Mouse (Mus musculus): ENCODE results near the gene Neurog1. TPM values are rescaled to one million over a fixed set of nuclear protein-coding genes. Genes with fewer than 3 reads are reported as not detected.

Gene Neurog1
- total RNA-seq, 2 experiments from 2014 or later = not detected

DNA sequence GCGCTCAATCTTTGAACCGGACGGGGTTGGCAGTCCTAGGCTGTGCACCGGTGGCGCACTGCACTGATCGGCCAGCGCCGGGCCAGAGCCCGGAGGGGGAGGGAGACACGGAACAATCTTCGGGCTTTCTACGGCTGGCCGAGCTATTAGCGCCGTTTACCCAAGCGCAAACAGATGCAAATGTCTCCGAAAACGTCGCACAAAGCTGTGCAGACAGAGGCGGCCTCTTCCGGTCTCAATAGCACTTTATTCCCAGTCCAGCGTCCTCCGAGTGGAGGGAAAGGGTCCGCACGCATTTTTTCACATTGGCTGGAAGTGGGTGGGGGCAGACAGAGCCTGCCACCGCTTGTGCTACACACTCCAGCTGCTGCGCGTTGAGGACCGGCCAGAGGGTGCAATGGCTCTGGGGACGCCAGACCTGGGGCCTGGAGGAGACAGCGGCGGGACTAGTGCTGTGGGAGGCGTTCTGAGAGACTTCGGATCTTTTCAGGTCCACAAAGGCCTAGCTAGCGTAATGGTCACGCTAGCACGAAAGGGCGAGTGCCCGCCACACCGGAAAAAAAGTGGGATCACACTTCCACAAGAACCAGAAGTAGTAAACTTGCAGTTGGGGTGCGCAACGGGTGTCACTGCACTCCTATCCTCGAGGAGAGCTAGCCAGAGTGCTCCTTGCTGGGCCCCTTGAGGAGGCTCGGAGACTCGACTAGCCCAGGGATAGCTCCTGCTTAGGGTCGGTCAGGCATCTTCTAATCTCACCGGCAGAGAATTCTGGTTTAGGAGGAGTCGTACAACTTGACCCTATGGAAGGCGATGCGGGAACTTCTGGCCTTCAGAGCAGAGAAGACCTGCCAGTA is 29.7 kb downstream of the Neurog1 start:
- peak; percentile 9 to 23 for DNase-seq
- intact Hi-C loops (cut with DNase I) = no loop called here

DNA sequence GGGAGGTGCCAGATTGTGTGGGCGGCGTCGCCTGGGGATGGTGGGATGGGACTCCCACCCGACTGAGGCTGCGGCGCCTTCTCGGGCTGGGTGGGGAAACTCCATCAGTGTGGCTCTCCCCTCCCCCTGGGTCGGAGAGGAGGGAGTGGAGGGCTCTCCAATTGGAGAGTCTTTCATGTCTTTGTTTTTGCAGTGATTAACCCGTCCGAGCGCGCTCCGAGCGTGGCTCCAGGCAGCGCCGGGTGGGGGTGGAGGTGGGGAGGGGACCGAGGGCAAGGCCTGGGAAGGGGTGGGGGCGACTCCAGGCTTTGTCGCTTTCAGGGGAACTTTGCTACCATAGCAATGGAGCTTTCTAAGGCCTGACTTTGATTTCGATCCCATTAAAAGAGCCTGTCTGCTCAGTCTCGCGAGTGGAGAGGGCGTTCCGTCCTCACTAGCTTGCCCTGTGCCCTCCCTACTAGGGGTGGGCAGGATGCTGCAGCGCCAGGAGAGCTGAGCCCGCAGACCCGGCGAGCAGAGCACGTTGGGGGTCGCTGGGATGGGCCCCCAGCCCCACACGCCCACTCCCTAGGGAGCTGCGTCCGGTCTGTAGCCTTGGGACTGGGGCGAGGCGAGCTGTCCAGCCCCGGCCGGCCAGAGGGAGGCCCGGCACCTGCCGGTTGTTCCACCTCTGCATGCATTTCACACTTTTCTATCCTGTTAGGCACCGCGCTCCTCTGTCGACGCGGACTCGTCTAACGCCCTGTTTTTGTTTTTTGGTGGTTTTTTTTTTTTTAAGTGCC is 30.6 kb downstream of the Neurog1 start:
- peak in 1 of 2 experiments; percentile 10 for DNase-seq
- intact Hi-C loops (cut with DNase I) = no loop called here

DNA sequence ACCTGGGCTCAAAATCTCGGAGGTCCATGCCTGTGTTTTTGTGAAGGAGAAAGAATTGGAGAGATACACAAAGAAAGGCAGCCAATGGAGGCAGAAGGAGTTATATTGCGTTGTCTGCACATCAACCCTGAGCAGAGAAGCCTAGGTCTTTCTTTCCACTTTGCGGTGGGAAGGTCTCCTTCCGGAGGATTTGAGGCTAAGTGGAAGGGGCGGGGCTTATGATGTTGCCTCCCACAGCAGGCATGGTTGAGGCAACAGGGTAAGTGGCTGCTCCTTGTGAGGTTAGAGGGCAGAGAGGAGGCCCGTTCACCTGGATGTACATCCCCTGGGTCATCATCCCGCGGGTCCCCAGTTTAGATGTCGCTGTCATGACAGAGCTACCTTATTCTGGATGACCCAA is 32.7 kb downstream of the Neurog1 start:
- intact Hi-C loops (cut with DNase I) = no loop called here
- no peak for DNase-seq

DNA sequence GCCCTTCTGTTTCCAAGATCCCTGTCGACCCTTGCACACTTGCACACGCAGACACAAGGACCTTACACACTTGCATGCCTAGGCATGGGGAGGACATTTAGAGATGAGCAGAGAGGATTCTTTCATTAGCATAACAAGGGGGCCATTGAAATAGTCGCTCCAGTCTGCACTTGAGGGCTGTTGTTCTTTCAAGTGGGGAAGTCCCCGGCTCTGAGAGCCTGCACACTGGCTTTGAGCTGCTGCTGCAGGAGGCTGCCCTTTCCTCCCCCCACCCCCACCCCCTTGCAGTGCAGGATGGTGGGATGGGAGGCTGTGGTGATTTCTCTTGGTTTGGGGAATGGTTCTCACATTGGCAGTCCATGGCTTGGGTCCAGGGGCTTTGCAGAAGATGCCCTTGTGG is 35.9 kb downstream of the Neurog1 start:
- no peak for DNase-seq
- intact Hi-C loops (cut with DNase I) = no loop called here

DNA sequence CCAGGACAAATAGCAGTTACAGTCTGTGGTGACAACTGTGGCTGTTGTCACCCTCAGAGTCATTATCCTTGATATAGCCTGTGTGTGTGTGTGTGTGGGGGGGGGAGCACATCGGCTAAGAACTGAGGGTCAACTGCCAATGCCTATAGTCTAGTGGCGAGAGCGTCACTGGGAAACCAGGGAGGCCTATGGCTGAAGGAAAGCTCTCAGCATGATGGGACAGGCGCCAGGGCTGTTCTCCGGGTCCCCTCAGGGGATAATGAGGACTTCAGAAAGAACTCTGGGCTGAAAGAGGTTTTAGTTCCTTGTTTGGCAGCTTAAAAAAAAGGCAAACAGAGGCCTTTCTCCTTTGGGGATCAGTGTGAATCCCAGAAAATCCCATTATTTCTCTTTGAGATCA is 37.3 kb downstream of the Neurog1 start:
- no peak for DNase-seq
- intact Hi-C loops (cut with DNase I) = no loop called here

DNA sequence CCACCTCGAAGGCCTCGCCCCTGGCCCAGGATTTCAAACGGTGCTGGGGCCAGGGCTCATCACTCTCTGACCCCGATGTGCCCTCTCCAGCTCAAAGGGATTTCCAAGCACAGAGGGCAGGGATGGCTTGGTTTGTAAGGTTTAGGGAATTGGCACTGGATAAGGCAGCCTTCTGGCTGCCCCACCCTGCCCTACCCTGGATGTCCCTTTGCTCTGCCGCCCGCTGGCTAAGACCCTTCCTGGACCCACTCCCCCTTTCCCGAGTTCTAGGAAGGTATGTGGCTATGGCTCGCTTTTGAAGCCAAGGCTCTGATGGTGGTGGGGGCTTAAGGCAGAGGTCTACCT is 42.9 kb downstream of the Neurog1 start:
- intact Hi-C loops (cut with DNase I) = no loop called here
- no peak for DNase-seq

DNA sequence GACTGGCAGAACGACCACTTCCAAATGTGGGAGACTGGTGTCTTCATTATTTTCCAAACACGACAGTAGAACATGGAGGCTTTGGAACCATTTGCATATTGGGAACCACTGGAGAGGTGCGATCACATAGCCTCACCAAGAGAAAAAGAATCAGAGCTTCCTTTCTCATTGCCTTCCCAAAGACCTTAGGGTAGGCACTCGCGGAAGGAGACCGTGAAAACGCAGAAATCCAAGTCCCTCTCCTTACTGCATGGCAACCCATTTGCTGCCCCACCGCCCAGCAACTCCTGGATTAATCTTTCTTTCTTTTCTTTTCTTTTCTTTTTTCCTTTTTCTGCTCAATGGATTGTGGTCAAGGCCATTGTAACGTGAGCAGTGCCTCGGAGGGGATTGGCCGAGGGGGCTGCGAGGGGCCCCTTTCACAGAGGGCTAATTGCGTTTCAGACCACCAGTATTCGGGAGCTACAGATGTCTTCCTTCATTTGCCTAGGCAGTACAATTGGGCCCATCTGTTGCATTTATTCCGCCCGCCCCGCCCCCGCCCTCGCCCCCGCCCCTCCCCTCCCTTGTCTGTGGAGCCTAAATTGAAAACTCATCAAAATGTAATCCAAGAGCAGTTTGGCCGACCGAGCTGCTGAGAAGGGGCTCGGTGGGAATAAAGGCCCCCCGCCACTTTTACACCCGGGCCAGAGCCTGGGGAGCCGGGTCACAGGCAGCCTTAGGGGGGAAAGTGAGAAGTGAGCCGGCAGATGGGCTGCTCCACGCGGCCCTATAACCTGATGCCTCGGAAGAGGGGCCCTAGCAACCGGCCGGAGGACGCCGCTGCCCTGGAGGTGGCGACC is 43.5 kb downstream of the Neurog1 start:
- no peak for DNase-seq
- intact Hi-C loops (cut with DNase I) = no loop called here

Other genes starting within 250 kb of the Neurog1 start
- gene H2afy, start 115.8 kb downstream of the Neurog1 start, total RNA-seq (2021) = 10 to 100 TPM; 76.6 to 79.5 TPM
- 1 to 10 TPM in 1 of 2 experiments, under 1 TPM in 1; 0.69 to 1.2 TPM for gene Tifab, start 73.3 kb downstream of the Neurog1 start, total RNA-seq (2021)
- under 1 TPM; 0.17 to 0.96 TPM for gene Cxcl14, start 44.4 kb upstream of the Neurog1 start, total RNA-seq (2021)
- gene Gm3045, start 174.4 kb upstream of the Neurog1 start, total RNA-seq (2021) = not detected
- under 1 TPM; 0.12 to 0.24 TPM for gene Slc25a48, start 186.2 kb upstream of the Neurog1 start, total RNA-seq (2021)
- not detected for gene Il9, start 230.1 kb upstream of the Neurog1 start, total RNA-seq (2021)